Mouse (Mus musculus): Measurements from ENCODE around the gene Irs1.

Irs1 gene

GRCm38 (mm10) chr1:82288421-82288990, 2.7 kb downstream of the Irs1 start:
- DNase-seq: no peak

GRCm38 (mm10) chr1:82287776-82288325, 3.4 kb downstream of the Irs1 start:
- no peak for DNase-seq

- DNase-seq: no peak
Measured at GRCm38 (mm10) chr1:82287052-82287775, 4.0 kb downstream of the Irs1 start.

- DNase-seq: no peak
Measured at GRCm38 (mm10) chr1:82286190-82287051, 4.8 kb downstream of the Irs1 start.

- no peak for DNase-seq
Measured at GRCm38 (mm10) chr1:82285461-82286189, 5.6 kb downstream of the Irs1 start.

- DNase-seq: no peak
Measured at GRCm38 (mm10) chr1:82284403-82284802, 6.8 kb downstream of the Irs1 start.

GRCm38 (mm10) chr1:82283901-82284301, 7.3 kb downstream of the Irs1 start:
- peak in 1 of 2 experiments; percentile 36 for DNase-seq

GRCm38 (mm10) chr1:82282992-82283611, 8.1 kb downstream of the Irs1 start:
- peak; percentile 81 to 87 for DNase-seq

- DNase-seq: no peak
Measured at GRCm38 (mm10) chr1:82281823-82282222, 9.4 kb downstream of the Irs1 start.

GRCm38 (mm10) chr1:82279768-82280167, 11.4 kb downstream of the Irs1 start:
- no peak for DNase-seq

GRCm38 (mm10) chr1:82274361-82274760, 16.9 kb downstream of the Irs1 start:
- DNase-seq: no peak

- no peak for DNase-seq
Measured at GRCm38 (mm10) chr1:82273529-82273928, 17.7 kb downstream of the Irs1 start.

GRCm38 (mm10) chr1:82272231-82272630, 19.0 kb downstream of the Irs1 start:
- DNase-seq: no peak

GRCm38 (mm10) chr1:82267547-82267946, 23.7 kb downstream of the Irs1 start:
- DNase-seq: no peak

GRCm38 (mm10) chr1:82262331-82262730, 28.9 kb downstream of the Irs1 start:
- no peak for DNase-seq

GRCm38 (mm10) chr1:82261638-82262037, 29.6 kb downstream of the Irs1 start:
- DNase-seq: no peak

GRCm38 (mm10) chr1:82261053-82261618, 30.1 kb downstream of the Irs1 start:
- no peak for DNase-seq

- DNase-seq: no peak
Measured at GRCm38 (mm10) chr1:82260055-82260454, 31.2 kb downstream of the Irs1 start.

- DNase-seq: no peak
Measured at GRCm38 (mm10) chr1:82258331-82258730, 32.9 kb downstream of the Irs1 start.

- DNase-seq: no peak
Measured at GRCm38 (mm10) chr1:82257457-82257856, 33.8 kb downstream of the Irs1 start.

GRCm38 (mm10) chr1:82253789-82254445, 37.3 kb downstream of the Irs1 start:
- DNase-seq: no peak
